Mouse (Mus musculus) ES-Bruce4 (cell line): Measurements from ENCODE around the gene Timm50.

ENCODE experiments used
- CTCF ChIP-seq: IDR thresholded peaks from one replicate; pipeline ENCODE4 v1.8.1; 2011; ENCODE audit warnings: low read depth, low read length
- EP300 ChIP-seq: IDR thresholded peaks from 2 replicates; pipeline ENCODE4 v1.6.1; 2011; ENCODE audit warnings: low read depth, low read length; ENCODE audit not compliant: insufficient read depth
- POLR2A ChIP-seq: IDR thresholded peaks from one replicate; pipeline ENCODE4 v1.8.1; 2011; ENCODE audit warnings: low read length; ENCODE audit not compliant: insufficient read depth

- TF ChIP-seq POLR2A: no peak
- TF ChIP-seq EP300: no peak
- no peak for TF ChIP-seq CTCF
These were observed 45.1 kb upstream of the Timm50 start for GRCm38 (mm10) chr7:28356981-28357380.
